Mouse (Mus musculus) kidney, adult 8-10 months (tissue): ENCODE measurements around the gene Olfr282.
"Not testable (repeated sequence)": the region's sequence is repeated elsewhere in the genome, so short reads cannot be mapped to it uniquely, and the experiment has no call there.

Source experiments
- DNase-seq, 2 experiments: peaks; one replicate each; pipeline ENCODE4 v3.0.0; 2022

The Olfr282 gene

GRCm38 (mm10) chr15:98430925-98431324 is at the start of gene Olfr282:
Gene Olfr282 (plus strand): TSS chr15:98431225.
- DNase-seq = not testable (repeated sequence)

DNA sequence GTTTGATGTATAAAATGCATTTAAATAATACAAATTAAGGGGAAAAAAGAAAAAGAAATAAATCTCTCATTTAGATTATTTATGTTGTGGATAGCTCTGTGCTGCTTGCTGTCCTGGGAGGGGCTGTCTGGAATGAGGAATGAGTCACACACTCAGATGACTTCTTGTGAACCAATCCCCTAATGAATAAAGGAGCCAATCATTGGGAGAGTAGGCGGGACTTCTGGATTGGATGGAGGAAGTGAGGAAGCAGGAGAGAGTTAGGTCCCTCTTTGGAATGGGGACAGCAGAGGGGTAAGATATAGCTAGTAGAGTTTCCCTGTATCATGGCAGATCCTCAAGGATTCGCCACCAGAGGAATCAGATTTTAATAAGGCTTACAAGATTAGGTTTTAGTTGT is 43.4 kb upstream of the Olfr282 start:
- DNase-seq = no peak

- peak; percentile 42 to 71 for DNase-seq
These were observed 41.2 kb upstream of the Olfr282 start for GRCm38 (mm10) chr15:98389796-98390195.

- DNase-seq = no peak
These were observed 39.7 kb upstream of the Olfr282 start for GRCm38 (mm10) chr15:98391081-98391902.

DNA sequence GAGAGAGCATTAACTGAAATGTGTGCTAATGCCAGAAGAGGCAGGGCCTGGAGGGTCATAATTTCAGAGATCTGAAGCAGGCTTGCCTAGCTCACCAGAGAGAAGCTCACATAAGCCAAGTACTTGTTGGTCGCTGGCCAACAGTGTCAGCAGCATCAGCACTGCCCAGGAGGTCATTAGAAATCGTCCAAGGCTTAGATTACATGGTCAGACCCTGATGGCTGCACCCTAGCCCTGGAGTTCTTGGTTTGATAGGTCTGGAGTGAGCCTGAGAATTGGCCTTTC is 39.2 kb upstream of the Olfr282 start:
- no peak for DNase-seq

DNA sequence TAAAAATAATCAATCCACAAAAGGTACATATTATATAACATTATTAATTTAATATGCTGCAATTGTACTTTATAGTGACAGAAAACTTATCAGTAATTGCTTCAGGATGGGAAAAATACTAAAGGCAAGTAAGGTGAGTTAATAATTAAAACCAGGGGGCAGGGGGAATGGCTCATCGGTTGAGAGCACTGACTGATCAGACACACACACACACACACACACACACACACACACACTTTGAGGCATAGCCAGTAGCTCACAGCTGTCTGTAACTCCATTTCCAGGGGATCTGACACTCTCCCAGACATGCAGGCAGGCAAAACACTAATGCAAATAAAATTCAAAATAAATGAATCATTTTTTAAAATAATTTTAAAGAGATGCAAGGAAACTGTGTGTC is 33.9 kb upstream of the Olfr282 start:
- peak; percentile 21 to 29 for DNase-seq

DNA sequence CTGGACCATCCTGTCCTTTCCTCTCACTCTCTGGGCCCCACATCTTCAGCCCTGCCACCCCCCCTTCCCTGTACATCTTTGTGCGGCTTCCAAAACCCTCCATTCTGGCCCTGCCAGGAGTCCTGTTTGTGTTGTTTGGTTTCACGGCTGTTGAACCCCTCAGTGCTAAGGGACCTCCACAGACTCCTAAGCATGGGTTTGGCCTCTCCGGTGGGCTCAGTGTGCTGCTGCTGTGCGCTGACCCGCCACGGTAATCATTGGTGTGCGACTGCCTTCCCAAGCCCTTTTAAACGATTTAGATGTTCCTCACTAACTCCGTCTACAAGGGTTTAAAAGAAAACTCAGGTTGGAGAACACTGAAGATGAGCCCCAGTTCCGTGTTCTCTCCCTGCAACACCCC is 28.7 kb upstream of the Olfr282 start:
- DNase-seq = no peak

GRCm38 (mm10) chr15:98408406-98409060 is 22.5 kb upstream of the Olfr282 start:
- peak in 1 of 2 experiments; percentile 31 for DNase-seq

DNA sequence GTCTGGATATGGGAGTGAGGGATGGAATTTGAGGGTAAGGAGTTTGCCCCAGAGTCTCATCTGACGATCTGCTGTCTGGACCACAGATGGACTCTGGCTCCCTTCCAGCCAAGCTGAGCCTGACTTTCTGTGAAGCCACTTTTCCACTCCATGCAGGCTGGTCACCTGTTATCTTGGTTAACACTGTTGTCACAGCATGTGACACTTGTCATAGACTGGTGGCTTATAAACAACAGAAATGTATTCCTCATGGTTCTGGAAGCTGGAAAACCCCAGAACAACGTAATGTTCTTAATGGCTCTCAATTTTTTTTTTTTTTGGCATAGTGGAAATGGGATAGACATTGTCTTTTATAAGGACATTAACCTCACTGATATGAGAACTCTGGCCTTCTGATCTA is 21.4 kb upstream of the Olfr282 start:
- DNase-seq = no peak

DNA sequence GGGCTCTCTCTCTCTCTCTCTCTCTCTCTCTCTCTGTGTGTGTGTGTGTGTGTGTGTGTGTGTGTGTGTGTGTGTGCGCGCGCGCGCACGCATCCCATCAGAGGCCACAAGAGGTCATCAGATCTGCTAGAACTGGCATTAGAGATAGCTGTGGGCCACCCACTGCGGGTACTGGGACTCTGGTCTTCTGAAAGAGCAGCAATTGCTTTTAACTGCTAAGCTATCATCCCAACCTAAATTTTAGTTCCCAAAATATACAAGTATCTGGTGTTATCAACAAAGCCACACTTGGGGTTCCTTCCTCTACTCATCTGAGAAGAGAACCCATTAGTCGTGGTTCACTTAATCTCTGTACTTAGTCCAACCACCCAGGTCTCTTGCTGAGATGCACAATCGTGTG is 20.8 kb upstream of the Olfr282 start:
- no peak for DNase-seq

DNA sequence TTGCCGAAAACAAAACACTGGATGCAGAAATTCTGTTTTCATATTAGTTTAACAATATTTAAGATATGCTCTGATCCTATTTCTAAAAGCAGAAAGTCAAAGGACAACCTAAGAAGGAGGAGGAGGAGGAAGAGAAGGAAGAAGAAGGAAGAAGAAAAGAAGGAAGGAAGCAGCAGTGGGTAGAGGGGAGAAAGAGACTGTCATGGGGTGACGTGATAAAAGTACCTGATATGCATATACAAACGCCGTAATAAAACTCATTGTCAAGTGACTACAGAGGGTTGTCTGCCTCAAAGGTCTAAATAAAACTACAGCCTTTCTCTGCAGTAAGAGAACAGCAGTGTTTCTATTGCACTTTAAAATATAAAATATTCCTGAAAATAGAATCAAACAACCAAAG is 15.0 kb upstream of the Olfr282 start:
- DNase-seq = no peak

GRCm38 (mm10) chr15:98416802-98417201 is 14.2 kb upstream of the Olfr282 start:
- not testable (repeated sequence) for DNase-seq

DNA sequence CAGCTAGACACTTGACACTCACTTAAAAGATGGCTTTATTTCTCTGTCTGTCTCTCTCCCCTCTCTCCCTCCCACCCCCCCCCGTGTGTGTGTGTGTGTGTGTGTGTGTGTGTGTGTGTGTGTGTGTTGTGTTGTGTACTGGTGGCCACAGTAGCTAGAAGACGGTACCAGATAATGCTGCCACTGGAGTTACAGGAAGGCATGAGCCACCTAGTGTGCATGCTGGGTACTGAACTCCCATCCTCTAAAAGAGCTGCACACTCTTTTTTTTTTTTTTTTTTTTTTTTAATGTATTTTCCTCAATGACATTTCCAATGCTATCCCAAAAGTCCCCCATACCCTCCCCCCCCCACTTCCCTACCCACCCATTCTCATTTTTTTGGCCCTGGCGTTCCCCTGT is 13.7 kb upstream of the Olfr282 start:
- DNase-seq = peak in 1 of 2 experiments; percentile 7

- DNase-seq = no peak
These were observed 12.9 kb upstream of the Olfr282 start for GRCm38 (mm10) chr15:98418096-98418495.

DNA sequence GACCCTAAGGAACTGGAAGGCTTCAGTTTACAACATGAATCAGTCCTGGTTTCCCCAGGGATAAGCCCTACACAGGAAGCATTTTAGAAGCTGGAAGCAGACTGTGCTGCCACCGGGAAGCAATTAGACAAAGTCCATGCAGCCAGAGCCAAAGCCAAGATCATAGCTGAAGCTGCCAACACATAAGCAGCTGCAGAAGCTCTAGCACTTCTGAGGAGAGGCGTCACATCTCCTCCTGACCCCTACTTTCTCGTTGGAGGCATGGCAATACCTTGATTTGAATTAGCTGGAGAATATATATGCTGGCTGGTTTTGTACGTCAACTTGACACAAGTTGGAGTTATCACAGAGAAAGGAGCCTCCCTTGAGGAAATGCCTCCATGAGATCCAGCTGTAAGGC is 10.1 kb upstream of the Olfr282 start:
- no peak for DNase-seq

- DNase-seq = no peak
These were observed 6.7 kb upstream of the Olfr282 start for GRCm38 (mm10) chr15:98424326-98424725.

GRCm38 (mm10) chr15:98424753-98425152 is 6.3 kb upstream of the Olfr282 start:
- no peak for DNase-seq

DNA sequence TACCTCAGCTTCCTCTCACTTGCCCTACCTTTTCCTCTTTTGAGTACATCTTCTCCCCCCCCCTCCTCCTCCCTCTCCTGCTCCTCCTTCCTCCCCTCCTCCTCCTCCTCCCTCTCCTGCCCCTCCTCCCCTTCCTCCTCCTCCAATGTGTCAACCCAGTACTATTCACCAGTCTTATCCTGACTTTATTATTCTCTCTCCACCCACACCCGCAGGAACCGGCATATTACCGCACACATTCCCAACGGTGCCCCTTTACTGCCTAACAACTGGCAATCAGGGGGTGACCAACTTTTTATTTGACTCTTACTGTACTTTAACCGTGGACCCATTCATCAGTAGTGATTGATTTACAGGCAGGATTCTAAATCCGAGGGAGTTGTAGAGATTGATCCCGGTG is 5.8 kb upstream of the Olfr282 start:
- DNase-seq = no peak

DNA sequence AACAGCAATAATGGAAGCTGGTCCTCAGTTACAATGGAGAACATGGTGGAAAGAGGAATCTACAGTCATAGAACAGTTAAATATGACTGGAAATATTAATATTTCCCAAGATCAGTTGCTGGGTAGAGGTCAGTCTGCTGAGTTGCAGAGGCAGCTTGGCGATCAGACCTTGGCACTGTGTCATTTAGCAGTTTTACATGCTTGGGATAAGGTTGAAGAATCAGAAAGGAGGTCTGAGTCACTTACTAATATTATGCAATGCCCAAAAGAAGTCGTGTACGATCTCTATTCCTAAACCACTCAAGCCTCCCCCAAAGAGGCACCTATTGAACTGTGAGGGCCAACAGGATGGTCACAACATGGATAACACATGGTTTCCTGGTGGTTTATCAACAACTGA is 13.5 kb downstream of the Olfr282 start:
- DNase-seq = no peak

- peak; percentile 69 to 73 for DNase-seq
These were observed 17.5 kb downstream of the Olfr282 start for GRCm38 (mm10) chr15:98448521-98448920.

DNA sequence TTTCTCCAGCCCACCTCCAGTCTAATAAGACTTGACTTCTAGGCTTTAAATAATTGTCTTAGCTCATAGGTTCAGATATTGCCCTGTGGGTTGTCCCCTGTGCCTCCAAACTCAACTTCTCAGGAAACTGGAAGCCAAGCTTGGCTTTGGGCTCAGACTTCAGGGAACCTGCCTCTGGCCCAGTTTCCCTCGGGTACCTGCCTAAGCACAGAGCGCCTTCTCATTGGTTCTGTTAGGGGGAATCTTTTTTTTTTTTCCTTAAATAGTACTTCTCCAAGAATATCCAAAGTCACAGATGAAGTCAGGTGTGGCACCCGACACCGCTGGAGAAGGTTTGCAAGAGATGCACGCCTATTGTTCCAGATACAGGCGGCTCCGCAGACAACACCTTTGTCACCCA is 21.3 kb downstream of the Olfr282 start, which contains the start of gene Olfr281:
Olfr281 (plus strand) TSS at position 301 of the 400 bp plus-strand sequence.
- no peak for DNase-seq

- no peak for DNase-seq
These were observed 38.6 kb downstream of the Olfr282 start, which contains the start of gene OR5BS1P for GRCm38 (mm10) chr15:98469596-98469995. Gene OR5BS1P (plus strand): TSS chr15:98469896.

DNA sequence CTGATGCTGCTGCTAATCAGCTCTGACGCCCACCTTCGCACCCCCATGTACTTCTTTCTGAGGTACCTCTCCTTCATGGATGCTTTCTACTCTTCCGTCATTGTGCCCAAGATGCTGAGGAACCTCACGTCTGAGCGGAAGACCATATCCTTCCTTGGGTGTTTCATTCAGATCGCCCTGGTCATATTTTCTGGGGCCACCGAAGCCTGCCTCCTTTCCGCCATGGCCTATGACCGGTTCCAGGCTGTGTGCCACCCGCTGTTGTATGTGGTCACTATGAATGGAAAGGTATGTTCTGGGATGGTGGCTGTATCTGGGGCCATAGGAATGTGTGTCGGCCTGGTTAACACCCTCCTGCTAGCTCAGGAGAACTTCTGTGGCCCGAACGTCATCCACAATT is 40.5 kb downstream of the Olfr282 start:
- DNase-seq = no peak

DNA sequence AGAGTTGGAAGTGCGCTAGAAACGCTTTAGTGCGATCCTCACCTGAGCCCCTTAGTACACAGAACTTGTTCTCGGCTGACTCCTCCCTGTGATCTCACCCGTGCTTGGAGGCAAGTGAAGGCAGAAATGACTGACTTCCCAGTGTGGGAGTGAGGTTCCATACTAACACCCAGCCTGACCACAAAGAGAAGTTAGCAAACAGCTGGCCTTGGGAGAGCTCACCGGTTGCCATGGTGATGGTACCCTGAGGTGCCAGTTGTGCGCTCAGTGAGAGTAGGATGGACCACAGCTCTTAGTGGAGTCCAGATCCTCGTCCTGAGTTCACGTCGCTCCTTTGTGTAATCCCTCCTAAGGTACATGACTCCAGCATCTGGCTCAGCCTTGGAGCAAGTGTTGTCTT is 43.9 kb downstream of the Olfr282 start:
- DNase-seq = no peak

- DNase-seq = peak; percentile 8 to 34
These were observed 44.4 kb downstream of the Olfr282 start for GRCm38 (mm10) chr15:98475382-98475781.
